Mouse (Mus musculus) forebrain, embryonic 16.5 days (tissue): Measurements from ENCODE around the gene St8sia1. TPM values are rescaled to one million over a fixed set of nuclear protein-coding genes. Genes with fewer than 3 reads are reported as not detected.

Source experiments
- ATAC-seq: fragments of 200-750 bp; cut with Nextera tagmentation; 2 replicates; pipeline ENCODE4 v1.8.0; 2017; ENCODE audit warnings: mild to moderate bottlenecking, moderate library complexity
- H3K27ac ChIP-seq: fragments of 300-500 bp; sonication (generic); 2 replicates; pipeline ENCODE4 v1.5.1; 2014; ENCODE audit warnings: low read length, control low read depth
- H3K27me3 ChIP-seq: fragments of 300-500 bp; sonication (generic); replicated peaks from 2 replicates; pipeline ENCODE4 v1.6.1; 2014; ENCODE audit warnings: low read length; ENCODE audit not compliant: control insufficient read depth, insufficient read depth
- H3K36me3 ChIP-seq: fragments of 300-500 bp; sonication (generic); 2 replicates; pipeline ENCODE4 v1.6.1; 2014; ENCODE audit not compliant: control insufficient read depth, insufficient read depth
- H3K4me1 ChIP-seq: fragments of 300-500 bp; sonication (generic); replicated peaks from 2 replicates; pipeline ENCODE4 v1.6.1; 2014; ENCODE audit warnings: low read length; ENCODE audit not compliant: control insufficient read depth, insufficient read depth
- H3K4me2 ChIP-seq: fragments of 300-500 bp; sonication (generic); 2 replicates; pipeline ENCODE4 v1.6.1; 2014; ENCODE audit warnings: mild to moderate bottlenecking, low read length, control low read depth
- H3K4me3 ChIP-seq: fragments of 300-500 bp; sonication (generic); replicated peaks from 2 replicates; pipeline ENCODE4 v1.5.1; 2014; ENCODE audit warnings: mild to moderate bottlenecking, low read length, control low read depth
- H3K9ac ChIP-seq: fragments of 300-500 bp; sonication (generic); replicated peaks from 2 replicates; pipeline ENCODE4 v1.6.1; 2014; ENCODE audit warnings: low read depth, low read length, control low read depth
- H3K9me3 ChIP-seq: fragments of 300-500 bp; sonication (generic); 2 replicates; pipeline ENCODE4 v1.6.1; 2016; ENCODE audit warnings: low read length; ENCODE audit not compliant: control insufficient read depth
- WGBS: fragments of 180-500 bp; shearing (Covaris S2); extraction: QIAGEN DNeasy Blood & Tissue Kit; methylation state at CpG from one replicate; pipeline ENCODE4 v1.1.7; 2014; 5-methylcytosine and 5-hydroxymethylcytosine counted together
- polyA plus RNA-seq: library from polyadenylated mRNA; unstranded; fragments of >200 nt; fragmentation: Nextera tagmentation; extraction: Ambion mirVana; gene quantifications from 2 replicates; pipeline ENCODE4 v1.2.1, GENCODE M21; 2015

The St8sia1 gene
- polyA plus RNA-seq, 1 experiment from 2014 or later, result 6.4 TPM

GRCm38 (mm10) chr6:142884128-142884527 lies 80.1 kb downstream of the St8sia1 start:
- no peak overlapping the region for H3K4me2 ChIP-seq
- H3K27me3 ChIP-seq, result no peaks in the 10 kb centered on the region
- no peak overlapping the region for H3K27ac ChIP-seq
- H3K9me3 ChIP-seq, result no peaks in the 10 kb centered on the region
- H3K4me1 ChIP-seq, result peaks cover 7% of the 10 kb centered on the region; the same call in 1 of the 2 replicates
- H3K4me3 ChIP-seq, result no peak overlapping the region
- H3K9ac ChIP-seq, result no peak overlapping the region
- no peaks in the 10 kb centered on the region for H3K36me3 ChIP-seq
- 68% methylated on average over 9 of the region's 9 CpGs for WGBS
- no peak for ATAC-seq

- Histone ChIP-seq H3K4me2 (no peak overlapping the region), H3K27ac (no peak overlapping the region), H3K4me1 (peaks cover 21% of the 10 kb centered on the region), H3K36me3 (no peaks in the 10 kb centered on the region), H3K4me3 (no peak overlapping the region), H3K27me3 (no peaks in the 10 kb centered on the region), H3K9me3 (no peaks in the 10 kb centered on the region), H3K9ac (no peak overlapping the region)
- ATAC-seq, result no peak
- WGBS, result 86% methylated on average over 8 of the region's 8 CpGs
Measured at GRCm38 (mm10) chr6:142880849-142881470, 83.3 kb downstream of the St8sia1 start.

- Histone ChIP-seq H3K4me1 (peaks cover 23% of the 10 kb centered on the region), H3K9me3 (no peaks in the 10 kb centered on the region), H3K9ac (no peak overlapping the region), H3K27me3 (no peaks in the 10 kb centered on the region), H3K4me3 (no peak overlapping the region), H3K27ac (no peak overlapping the region), H3K4me2 (no peak overlapping the region), H3K36me3 (no peaks in the 10 kb centered on the region)
- ATAC-seq, result no peak
- WGBS, result 55% methylated on average over 15 of the region's 15 CpGs
Measured at GRCm38 (mm10) chr6:142878744-142879701, 85.2 kb downstream of the St8sia1 start.

- H3K4me3 ChIP-seq, result no peak overlapping the region
- no peak overlapping the region for H3K9ac ChIP-seq
- H3K36me3 ChIP-seq, result no peaks in the 10 kb centered on the region
- no peaks in the 10 kb centered on the region for H3K27me3 ChIP-seq
- no peaks in the 10 kb centered on the region for H3K9me3 ChIP-seq
- 40% methylated on average over 6 of the region's 6 CpGs for WGBS
- H3K4me1 ChIP-seq, result peaks cover 21% of the 10 kb centered on the region
- ATAC-seq, result peak; percentile 18; the same call in 1 of the 2 replicates
- H3K27ac ChIP-seq, result no peak overlapping the region
- H3K4me2 ChIP-seq, result no peak overlapping the region
Measured at GRCm38 (mm10) chr6:142877221-142877620, 87.0 kb downstream of the St8sia1 start.

GRCm38 (mm10) chr6:142876279-142876899 lies 87.9 kb downstream of the St8sia1 start:
- H3K36me3 ChIP-seq, result no peaks in the 10 kb centered on the region
- H3K9ac ChIP-seq, result no peak overlapping the region
- no peak overlapping the region for H3K27ac ChIP-seq
- WGBS, result 2% methylated on average over 8 of the region's 8 CpGs
- H3K27me3 ChIP-seq, result no peaks in the 10 kb centered on the region
- no peaks in the 10 kb centered on the region for H3K9me3 ChIP-seq
- ATAC-seq, result peak; percentile 68
- 0 out of 2 replicates have a peak overlapping the region, but pooled peaks have one; percentile 2 for H3K4me2 ChIP-seq
- H3K4me3 ChIP-seq, result no peak overlapping the region
- peaks cover 21% of the 10 kb centered on the region for H3K4me1 ChIP-seq

GRCm38 (mm10) chr6:142873795-142874563 lies 90.3 kb downstream of the St8sia1 start:
- no peak overlapping the region for H3K4me3 ChIP-seq
- no peak overlapping the region for H3K4me2 ChIP-seq
- no peaks in the 10 kb centered on the region for H3K9me3 ChIP-seq

GRCm38 (mm10) chr6:142869715-142870422 lies 94.4 kb downstream of the St8sia1 start:
- Histone ChIP-seq H3K27me3 (no peaks in the 10 kb centered on the region), H3K4me3 (no peak overlapping the region), H3K36me3 (no peaks in the 10 kb centered on the region), H3K4me2 (no peak overlapping the region), H3K9me3 (no peaks in the 10 kb centered on the region), H3K4me1 (peaks cover 10% of the 10 kb centered on the region), H3K27ac (no peak overlapping the region), H3K9ac (no peak overlapping the region)
- WGBS, result 82% methylated on average over 7 of the region's 7 CpGs
- no peak for ATAC-seq

More at GRCm38 (mm10) chr6:142873795-142874563, 90.3 kb downstream of the St8sia1 start:
- Histone ChIP-seq H3K27me3 (no peaks in the 10 kb centered on the region), H3K4me1 (peaks cover 16% of the 10 kb centered on the region), H3K27ac (no peak overlapping the region), H3K36me3 (no peaks in the 10 kb centered on the region), H3K9ac (no peak overlapping the region)
- WGBS, result 86% methylated on average over 11 of the region's 11 CpGs
- ATAC-seq, result no peak

- WGBS, result 2% methylated on average over 9 of the region's 9 CpGs
- H3K4me1 ChIP-seq, result peaks cover 10% of the 10 kb centered on the region
- H3K27ac ChIP-seq, result peak overlapping the region; percentile 82
- no peaks in the 10 kb centered on the region for H3K9me3 ChIP-seq
- no peaks in the 10 kb centered on the region for H3K27me3 ChIP-seq
- ATAC-seq, result peak; percentile 93
- 0 out of 2 replicates have a peak overlapping the region, but pooled peaks have one; percentile 12 for H3K9ac ChIP-seq
- peak overlapping the region; percentile 25 for H3K4me2 ChIP-seq
- H3K36me3 ChIP-seq, result no peaks in the 10 kb centered on the region
- H3K4me3 ChIP-seq, result no peak overlapping the region
Measured at GRCm38 (mm10) chr6:142867471-142868055, 96.7 kb downstream of the St8sia1 start.
